Mouse (Mus musculus) kidney, adult 2 months (tissue): ENCODE measurements around the gene Abhd16a. TPM values are rescaled to one million over a fixed set of nuclear protein-coding genes. Genes with fewer than 3 reads are reported as not detected.
A peak's percentile ranks its signal among the peaks of the same experiment; 100 is the strongest.

ENCODE experiments used
- DNase-seq: peaks from one replicate; pipeline ENCODE4 v3.0.0; 2021
- H3K27ac ChIP-seq: fragments of 200-500 bp; 2 replicates; pipeline ENCODE4 v1.5.1; 2012; ENCODE audit warnings: low read depth, low read length, control low read depth, inconsistent platforms; ENCODE audit not compliant: insufficient read depth
- H3K27me3 ChIP-seq: fragments of 200-500 bp; replicated peaks from 2 replicates; pipeline ENCODE4 v1.6.1; 2012; ENCODE audit warnings: mild to moderate bottlenecking, moderate library complexity, low read length, inconsistent platforms; ENCODE audit not compliant: control insufficient read depth, insufficient read depth
- H3K36me3 ChIP-seq: fragments of 200-500 bp; 2 replicates; pipeline ENCODE4 v1.6.1; 2012; ENCODE audit warnings: mild to moderate bottlenecking, moderate library complexity, low read length, inconsistent platforms; ENCODE audit not compliant: control insufficient read depth, insufficient read depth
- H3K4me1 ChIP-seq: fragments of 200-500 bp; 2 replicates; pipeline ENCODE4 v1.6.1; 2011; ENCODE audit warnings: low read length; ENCODE audit not compliant: control insufficient read depth, insufficient read depth
- H3K4me3 ChIP-seq: fragments of 200-500 bp; 2 replicates; pipeline ENCODE4 v1.5.1; 2011; ENCODE audit warnings: mild to moderate bottlenecking, low read depth, low read length, control low read depth; ENCODE audit not compliant: insufficient read depth
- CTCF ChIP-seq: fragments of 200-500 bp; conservative IDR thresholded peaks from 2 replicates; pipeline ENCODE4 v1.5.1; 2011; ENCODE audit warnings: low read depth, mild to moderate bottlenecking, control low read depth, low read length, moderate library complexity, mixed read lengths; ENCODE audit not compliant: insufficient read depth, insufficient read length
- POLR2A ChIP-seq: fragments of 200-500 bp; IDR thresholded peaks from one replicate; pipeline ENCODE4 v1.6.1; 2011; ENCODE audit warnings: low read depth, low read length, control low read depth
- whole genome bisulfite sequencing: fragments of 180-500 bp; shearing (Covaris S2); methylation state at CpG from one replicate; pipeline ENCODE4 v1.1.7; 2018; 5-methylcytosine and 5-hydroxymethylcytosine counted together
- polyA plus RNA-seq: library from polyadenylated mRNA; depleted of rRNA; stranded (reverse); fragments of >200 nt; gene quantifications from 2 replicates; pipeline ENCODE4 v1.2.3, GENCODE M21; 2012

Gene Abhd16a
- polyA plus RNA-seq, 1 experiment, result 156 TPM

DNA sequence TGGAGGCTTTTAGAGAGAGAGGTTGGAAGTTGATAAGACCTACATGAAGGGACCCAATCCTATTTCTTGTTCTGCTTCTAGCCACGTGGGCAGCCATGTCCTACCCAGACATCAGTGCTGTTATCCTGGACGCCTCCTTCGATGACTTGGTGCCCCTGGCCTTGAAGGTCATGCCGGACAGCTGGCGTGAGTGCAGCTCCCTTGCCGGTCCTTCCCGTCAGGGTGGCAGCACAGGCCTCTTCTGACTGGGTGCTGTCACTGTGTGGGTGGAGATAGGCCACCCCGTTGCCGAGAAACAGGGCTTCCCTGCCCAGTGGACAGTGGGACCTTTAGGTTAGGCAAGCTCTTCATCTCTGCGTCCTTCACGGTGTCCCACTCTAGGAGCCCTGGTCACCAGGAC is 12.1 kb downstream of the Abhd16a start:
- Histone ChIP-seq H3K27me3 (no peaks in the 10 kb centered on the region), H3K4me1 (peaks cover 4% of the 10 kb centered on the region; the same call in 1 of the 2 replicates), H3K4me3 (no peak overlapping the region), H3K36me3 (no peaks in the 10 kb centered on the region; the same call in 1 of the 2 replicates), H3K27ac (no peak overlapping the region)
- WGBS, result 68% methylated on average over 11 of the region's 11 CpGs
- no peak for TF ChIP-seq POLR2A
- no peak for TF ChIP-seq CTCF
- DNase-seq, result no peak

DNA sequence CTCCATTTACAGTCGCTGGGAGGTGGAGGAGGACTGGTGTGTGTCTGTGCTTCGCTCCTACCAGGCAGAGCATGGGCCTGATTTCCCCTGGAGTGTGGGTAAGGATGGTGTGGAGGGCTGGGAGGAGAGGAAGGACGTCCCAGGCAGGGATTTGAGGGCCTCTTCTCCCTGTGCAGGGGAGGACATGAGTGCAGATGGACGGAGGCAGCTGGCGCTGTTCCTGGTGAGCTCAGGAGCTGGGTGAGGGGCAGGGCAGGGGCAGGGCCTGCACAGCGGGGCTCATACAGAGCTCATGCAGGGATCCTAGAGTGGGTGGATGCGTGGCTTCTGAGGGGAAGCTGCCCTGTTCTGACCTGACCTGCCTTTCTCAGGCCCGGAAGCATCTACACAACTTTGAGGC is 13.2 kb downstream of the Abhd16a start:
- Histone ChIP-seq H3K27me3 (no peaks in the 10 kb centered on the region), H3K4me1 (peaks cover 4% of the 10 kb centered on the region; the same call in 1 of the 2 replicates), H3K4me3 (no peak overlapping the region), H3K27ac (no peak overlapping the region), H3K36me3 (no peaks in the 10 kb centered on the region)
- WGBS, result 67% methylated on average over 8 of the region's 8 CpGs
- TF ChIP-seq CTCF (no peak), POLR2A (no peak)
- no peak for DNase-seq

DNA sequence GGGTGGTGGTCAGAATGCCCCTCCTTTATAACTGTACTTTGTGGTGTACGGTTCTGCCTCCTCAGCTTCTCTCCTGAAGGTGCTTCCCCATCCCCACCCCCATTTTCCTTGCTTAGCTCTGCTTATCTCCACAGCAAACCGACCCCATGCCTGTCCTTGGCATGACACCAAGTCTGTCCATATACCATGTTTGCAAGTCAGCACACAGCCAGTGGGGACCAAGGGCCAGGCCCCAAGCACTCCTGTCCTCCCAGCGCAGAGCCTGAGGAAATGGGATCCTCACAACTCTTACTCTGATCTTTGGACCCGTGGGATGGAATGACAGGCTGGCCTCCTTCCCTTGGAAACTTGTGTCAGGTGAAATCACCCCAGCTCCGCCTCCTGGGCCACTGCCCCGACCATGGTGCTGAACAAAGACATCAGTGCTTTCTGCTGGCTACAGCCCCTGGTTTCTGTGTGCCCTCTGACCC is 14.2 kb downstream of the Abhd16a start:
- TF ChIP-seq POLR2A (no peak), CTCF (no peak)
- H3K27ac ChIP-seq, result peak overlapping the region; percentile 26
- H3K4me1 ChIP-seq, result peaks cover 4% of the 10 kb centered on the region; the same call in 1 of the 2 replicates
- no peaks in the 10 kb centered on the region for H3K36me3 ChIP-seq
- no peaks in the 10 kb centered on the region for H3K27me3 ChIP-seq
- 32% methylated on average over 6 of the region's 6 CpGs for WGBS
- peak; percentile 90 for DNase-seq
- no peak overlapping the region for H3K4me3 ChIP-seq

DNA sequence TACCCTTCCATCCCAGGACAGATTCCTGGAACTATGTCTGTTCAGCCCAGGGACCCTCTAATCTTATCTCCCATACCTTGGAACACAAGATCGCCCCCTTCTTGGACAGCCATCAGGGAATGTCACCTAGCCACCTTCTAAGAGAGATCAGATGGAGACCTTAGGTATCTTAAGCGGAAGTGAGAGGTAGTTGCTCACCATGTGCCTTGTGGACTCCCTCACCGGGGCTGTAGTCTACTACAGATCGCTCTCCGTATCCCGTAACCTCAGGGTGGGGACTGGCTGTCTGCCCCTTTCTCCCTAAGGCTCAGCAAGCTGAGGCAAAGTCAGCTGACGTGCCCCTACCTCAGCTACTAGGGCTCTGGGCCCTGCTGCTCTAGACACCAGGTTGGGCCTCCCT is 15.0 kb downstream of the Abhd16a start:
- no peak overlapping the region for H3K27ac ChIP-seq

DNA sequence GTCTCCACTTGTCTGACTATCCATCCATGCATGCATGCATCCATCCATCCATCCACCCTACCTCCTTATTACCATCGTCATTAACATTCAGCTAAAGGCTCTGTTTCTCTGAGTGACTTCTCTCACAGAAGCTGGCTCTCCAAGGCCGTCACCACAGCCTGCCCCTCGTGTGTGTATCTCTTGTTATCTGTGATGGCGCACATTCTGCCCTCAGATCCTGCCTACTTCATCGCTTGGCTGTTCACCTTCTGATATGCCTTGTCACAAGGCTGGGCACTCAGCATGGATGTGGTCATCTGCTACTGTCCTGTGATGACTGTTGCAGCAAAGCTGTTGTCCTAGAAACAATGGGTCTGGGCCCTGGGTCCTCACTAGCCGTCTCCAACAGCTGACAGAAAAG is 15.7 kb downstream of the Abhd16a start:
- Histone ChIP-seq H3K4me3 (no peak overlapping the region), H3K27me3 (no peaks in the 10 kb centered on the region), H3K4me1 (peaks cover 4% of the 10 kb centered on the region; the same call in 1 of the 2 replicates), H3K27ac (no peak overlapping the region), H3K36me3 (no peaks in the 10 kb centered on the region)
- WGBS, result 78% methylated on average over 6 of the region's 6 CpGs
- TF ChIP-seq POLR2A (no peak), CTCF (no peak)
- no peak for DNase-seq

More for the DNA sequence above, 15.0 kb downstream of the Abhd16a start:
- WGBS, result 94% methylated on average over 7 of the region's 7 CpGs
- TF ChIP-seq POLR2A, result no peak
- no peak for TF ChIP-seq CTCF
- no peaks in the 10 kb centered on the region for H3K27me3 ChIP-seq
- H3K4me3 ChIP-seq, result no peak overlapping the region
- no peaks in the 10 kb centered on the region for H3K36me3 ChIP-seq
- DNase-seq, result no peak
- peaks cover 4% of the 10 kb centered on the region; the same call in 1 of the 2 replicates for H3K4me1 ChIP-seq

DNA sequence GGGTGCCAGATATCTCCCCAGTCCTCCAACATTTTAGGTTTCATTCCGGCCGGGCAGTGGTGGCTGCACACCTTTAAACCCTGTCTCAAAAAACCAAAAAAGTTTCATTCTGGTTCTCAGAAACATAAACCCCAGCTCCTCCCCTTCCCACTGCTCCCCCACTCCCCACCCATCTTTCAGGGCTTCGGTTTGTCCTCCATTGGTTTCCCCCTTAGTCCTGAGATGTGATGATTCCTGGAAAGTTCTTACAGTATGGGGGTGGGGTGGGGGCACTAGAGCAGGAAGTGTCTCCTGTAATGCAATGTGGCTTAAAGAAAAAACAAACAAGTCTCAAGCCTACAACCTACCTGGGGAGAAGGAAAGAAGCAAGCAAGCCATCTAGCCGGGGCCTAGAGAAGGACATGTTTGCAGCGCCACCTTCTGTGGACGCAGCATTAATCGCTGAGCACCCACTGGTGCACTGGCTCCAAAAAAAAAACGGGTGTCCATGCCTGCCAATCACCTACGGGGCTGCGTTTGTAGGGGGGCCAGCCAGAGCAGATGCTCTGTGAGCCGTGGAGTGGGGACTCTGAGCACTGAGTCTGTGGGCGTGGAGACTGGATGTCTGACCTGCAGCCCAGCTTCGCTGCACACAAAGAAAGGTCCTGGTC is 16.8 kb downstream of the Abhd16a start:
- peaks cover 4% of the 10 kb centered on the region; the same call in 1 of the 2 replicates for H3K4me1 ChIP-seq
- no peaks in the 10 kb centered on the region for H3K36me3 ChIP-seq
- no peak overlapping the region for H3K4me3 ChIP-seq
- no peaks in the 10 kb centered on the region for H3K27me3 ChIP-seq
- H3K27ac ChIP-seq, result no peak overlapping the region
- WGBS, result 24% methylated on average over 13 of the region's 13 CpGs
- TF ChIP-seq POLR2A (no peak), CTCF (peak; percentile 64)
- peak; percentile 54 for DNase-seq

DNA sequence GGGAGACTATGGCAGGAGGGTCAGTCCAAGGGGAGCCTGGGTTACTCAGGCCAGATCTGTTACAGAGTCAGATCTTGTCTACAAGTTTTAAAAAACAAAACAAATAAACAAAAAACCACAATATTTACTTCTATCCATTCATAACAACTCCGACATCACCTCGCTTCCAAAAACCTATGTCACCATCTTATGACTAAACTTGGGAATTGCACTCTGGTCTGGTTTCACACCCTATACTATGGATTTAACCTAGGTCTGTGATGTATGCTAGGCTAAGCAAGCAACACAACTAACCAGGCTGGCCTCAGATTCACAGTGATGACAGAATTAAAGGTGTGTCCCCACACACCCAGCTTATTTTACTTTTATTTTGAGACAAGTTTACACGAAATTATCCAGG is 17.5 kb downstream of the Abhd16a start:
- Histone ChIP-seq H3K4me1 (peaks cover 4% of the 10 kb centered on the region; the same call in 1 of the 2 replicates), H3K4me3 (no peak overlapping the region), H3K27ac (no peak overlapping the region), H3K36me3 (no peaks in the 10 kb centered on the region), H3K27me3 (no peaks in the 10 kb centered on the region)
- no peak for TF ChIP-seq CTCF
- no peak for TF ChIP-seq POLR2A
- no peak for DNase-seq
- 63% methylated on average over 3 of the region's 3 CpGs for WGBS
